Mouse (Mus musculus): ENCODE results near the gene Galnt4. TPM values are rescaled to one million over a fixed set of nuclear protein-coding genes. Genes with fewer than 3 reads are reported as not detected.

Galnt4 gene
- total RNA-seq (2021): 1 to 10 TPM; 4.9 to 6.1 TPM

GRCm38 (mm10) chr10:99107964-99108363, at the start of gene Galnt4:
Galnt4 (plus strand) TSS chr10:99108159.
- intact Hi-C loops (cut with DNase I): loop anchor here (5.0 kb wide), 1 partner anchor 44 kb away; no protein-coding TSS in a partner anchor

GRCm38 (mm10) chr10:99060588-99060987, 47.4 kb upstream of the Galnt4 start:
- no peak for DNase-seq
- intact Hi-C loops (cut with DNase I): no loop called here

More at GRCm38 (mm10) chr10:99107964-99108363, at the start of gene Galnt4:
- peak; percentile 88 to 90 for DNase-seq

DNA sequence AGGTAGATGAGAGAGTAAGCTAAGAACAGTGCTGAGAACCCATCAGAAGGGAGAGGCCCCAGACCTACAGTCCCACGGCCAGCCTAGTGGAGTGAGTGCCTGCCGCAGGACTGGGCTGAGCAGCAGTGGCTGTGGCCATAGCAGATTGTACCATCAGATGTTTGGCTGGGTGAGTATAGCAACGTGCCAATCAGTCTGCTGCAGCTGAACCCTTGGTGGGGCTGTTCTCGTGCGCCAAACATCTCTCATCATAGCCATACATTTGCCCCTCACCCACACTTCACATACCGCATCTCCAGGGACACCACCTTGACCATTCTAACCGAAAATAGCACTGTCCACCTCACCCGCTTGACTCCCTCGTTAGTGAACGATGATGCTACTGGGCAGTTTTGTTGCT, 46.5 kb upstream of the Galnt4 start:
- DNase-seq: no peak
- intact Hi-C loops (cut with DNase I): no loop called here

DNA sequence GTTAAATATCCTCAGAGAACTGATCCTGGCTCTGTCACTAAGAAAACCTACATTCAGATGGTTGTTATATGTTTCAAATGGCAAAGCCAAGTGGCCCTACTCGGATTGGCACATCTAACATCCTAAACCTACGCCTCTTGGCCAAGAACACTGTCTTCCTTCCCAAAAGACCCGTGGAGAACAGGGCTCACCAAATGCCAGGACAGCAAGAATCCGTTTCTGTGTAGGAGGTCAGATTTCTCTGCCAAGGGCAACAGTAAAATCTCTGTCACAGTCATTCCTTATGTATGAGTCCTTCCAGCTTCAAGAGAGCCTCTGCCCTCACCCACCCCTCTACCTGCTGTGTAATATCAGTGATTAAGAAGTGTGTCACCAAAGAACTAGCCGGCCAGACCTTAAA, 45.4 kb upstream of the Galnt4 start:
- no peak for DNase-seq
- intact Hi-C loops (cut with DNase I): no loop called here

DNA sequence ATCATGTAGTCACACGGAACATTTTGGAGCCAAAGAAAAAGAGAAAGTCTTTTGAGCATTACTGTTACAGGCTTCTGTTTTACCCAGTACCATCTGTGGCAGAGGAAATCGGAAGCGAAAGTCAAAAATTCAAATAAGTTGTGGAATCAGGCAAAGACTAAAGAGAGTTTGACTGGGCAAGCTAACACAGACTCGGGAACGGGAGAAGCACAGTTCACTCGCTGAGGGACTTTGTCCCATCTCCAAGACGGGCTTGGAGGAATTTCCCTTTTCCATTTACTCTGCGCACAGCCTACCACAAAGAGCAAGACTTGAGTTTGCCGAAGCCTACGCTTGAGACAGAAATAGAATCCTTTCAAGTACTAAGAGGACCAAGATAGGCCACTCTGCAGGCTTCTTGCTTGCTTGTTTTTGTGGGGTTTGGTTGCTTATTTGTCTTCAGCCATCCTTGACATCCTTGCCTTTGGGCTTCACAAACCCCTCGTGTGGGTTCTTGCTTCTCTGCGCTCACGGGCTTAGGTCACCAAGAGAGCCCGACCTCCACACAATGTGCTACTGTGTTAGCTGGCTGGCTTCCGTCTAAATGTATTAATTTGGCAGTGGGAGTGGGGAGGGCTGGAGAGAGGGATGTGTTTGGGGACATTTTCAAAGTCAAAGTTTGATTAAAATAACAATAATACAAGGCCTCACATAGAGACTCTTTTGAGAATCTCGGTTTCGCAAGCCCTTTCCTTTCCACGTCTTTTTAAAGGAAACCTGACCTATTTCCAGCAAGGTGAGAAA, 31.7 kb upstream of the Galnt4 start:
- no peak for DNase-seq
- intact Hi-C loops (cut with DNase I): no loop called here

- no peak for DNase-seq
- intact Hi-C loops (cut with DNase I): no loop called here
Measured at GRCm38 (mm10) chr10:99078621-99079020, 29.3 kb upstream of the Galnt4 start.

DNA sequence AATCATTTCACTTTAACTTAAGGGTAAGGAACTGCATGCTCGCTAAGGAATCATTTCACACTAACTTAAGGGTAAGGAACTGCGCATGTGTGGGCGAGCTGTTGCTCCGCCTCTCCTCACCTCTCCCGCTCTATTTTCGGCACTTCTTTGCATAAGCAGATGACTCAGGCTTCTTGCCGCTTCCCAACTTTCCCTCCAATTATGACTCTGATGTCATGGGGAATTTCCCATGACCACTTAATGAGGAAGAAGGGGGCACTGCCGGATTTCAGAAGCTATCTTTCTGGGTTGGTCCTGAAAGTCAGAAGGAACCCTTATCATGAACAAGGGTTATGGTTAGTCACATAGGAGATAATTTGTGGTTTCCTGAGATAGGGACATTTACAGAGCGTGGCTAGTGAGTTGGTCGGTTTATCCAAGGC, 26.4 kb upstream of the Galnt4 start:
- intact Hi-C loops (cut with DNase I): loop anchor here (10.0 kb wide), 2 partner anchors 367 to 1707 kb away; no protein-coding TSS in a partner anchor
- no peak for DNase-seq

GRCm38 (mm10) chr10:99083431-99084003, 24.4 kb upstream of the Galnt4 start:
- intact Hi-C loops (cut with DNase I): loop anchor here (2.0 to 10.0 kb wide), 4 partner anchors 169 to 1709 kb away; partner anchors contain the start of gene Atp2b1
- peak; percentile 49 to 50 for DNase-seq

DNA sequence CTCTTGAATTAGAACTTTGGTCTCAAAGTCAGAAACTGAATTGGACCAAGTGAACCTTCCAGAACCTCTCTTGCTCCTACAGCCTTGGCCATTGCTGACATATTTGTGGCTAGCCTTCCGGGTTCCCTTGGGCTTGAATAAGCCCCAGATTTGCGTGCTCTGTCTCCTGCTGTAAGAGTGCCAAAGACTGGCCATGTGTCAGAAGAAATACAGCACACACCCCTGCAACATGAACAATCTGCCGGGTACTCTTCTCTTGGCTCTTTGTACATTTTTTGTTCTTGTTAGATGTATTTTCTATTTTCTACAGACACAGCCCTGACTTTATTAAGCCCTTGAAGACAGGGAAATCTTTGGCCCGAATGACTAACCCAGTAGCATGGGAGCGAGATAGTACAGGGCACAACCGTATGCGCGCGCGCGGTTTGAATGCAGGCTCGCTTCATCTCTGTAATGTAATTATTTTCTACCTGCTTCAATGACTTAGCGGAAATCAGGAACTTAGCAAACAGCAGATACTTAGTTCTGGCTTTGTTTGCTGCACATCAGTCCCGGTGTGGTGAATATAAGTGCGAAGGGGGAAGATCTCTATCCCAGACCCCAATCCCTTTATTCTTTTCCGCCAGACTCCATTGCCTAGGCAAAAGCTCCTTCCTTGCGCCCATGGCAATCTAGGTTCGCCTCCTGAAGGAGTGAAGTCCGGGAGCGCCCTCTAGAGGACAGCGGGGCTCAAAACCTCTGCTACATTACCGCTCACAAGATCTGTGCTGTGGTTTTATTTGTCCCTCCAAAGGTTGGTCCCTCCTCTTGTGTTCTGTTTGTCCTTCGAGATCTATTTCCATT, 23.3 kb upstream of the Galnt4 start:
- DNase-seq: peak; percentile 87 to 93
- intact Hi-C loops (cut with DNase I): loop anchor here (1.0 to 10.0 kb wide), 6 partner anchors 170 to 1710 kb away; partner anchors contain the start of gene Atp2b1

- intact Hi-C loops (cut with DNase I): loop anchor here (1.0 to 10.0 kb wide), 6 partner anchors 170 to 1710 kb away; partner anchors contain the start of gene Atp2b1
- DNase-seq: no peak
Measured at GRCm38 (mm10) chr10:99085240-99085587, 22.7 kb upstream of the Galnt4 start.

DNA sequence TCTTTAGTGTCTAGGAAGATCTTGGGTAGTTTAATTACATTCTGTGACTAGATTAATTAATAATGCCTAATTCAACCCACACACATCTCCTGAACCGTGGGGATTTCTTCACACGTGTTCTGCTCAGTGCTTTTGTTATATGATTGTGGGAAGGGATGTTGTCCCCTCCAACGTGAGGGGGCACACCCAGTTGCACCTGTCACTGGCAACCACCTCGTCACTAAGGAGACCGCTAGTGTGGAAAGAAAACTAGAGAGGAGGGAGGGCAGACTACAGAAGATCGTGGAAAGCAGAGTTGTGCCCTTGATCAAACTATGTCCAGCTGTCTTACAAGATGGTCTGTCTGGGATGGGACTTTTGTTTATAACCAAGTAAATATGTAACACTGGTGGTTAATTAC, 21.9 kb upstream of the Galnt4 start:
- DNase-seq: no peak
- intact Hi-C loops (cut with DNase I): loop anchor here (5.0 to 10.0 kb wide), 3 partner anchors 371 to 1711 kb away; no protein-coding TSS in a partner anchor

- intact Hi-C loops (cut with DNase I): loop anchor here (5.0 to 10.0 kb wide), 3 partner anchors 375 to 1715 kb away; no protein-coding TSS in a partner anchor
Measured at GRCm38 (mm10) chr10:99089906-99090305, 18.1 kb upstream of the Galnt4 start.

DNA sequence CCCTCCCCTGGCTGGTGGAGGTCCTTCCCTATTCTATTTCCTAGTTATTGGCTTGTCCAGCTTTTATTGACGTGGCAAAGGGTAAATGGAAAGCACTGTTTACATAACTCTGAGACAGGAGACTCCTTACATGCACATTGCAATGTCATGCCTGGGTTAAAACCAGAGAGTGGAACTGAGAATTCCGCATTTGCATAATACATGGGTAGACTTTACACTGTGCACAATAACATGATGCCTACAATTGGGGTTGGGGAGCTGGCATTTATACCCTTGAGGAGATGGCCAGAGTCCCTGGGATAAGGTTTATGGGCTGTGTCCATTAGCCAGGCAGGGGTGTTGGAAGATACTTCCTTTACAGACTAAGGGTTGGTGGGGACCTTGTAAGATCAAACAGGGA, 14.6 kb upstream of the Galnt4 start:
- intact Hi-C loops (cut with DNase I): no loop called here
- DNase-seq: no peak

More at GRCm38 (mm10) chr10:99089906-99090305, 18.1 kb upstream of the Galnt4 start:
- no peak for DNase-seq

DNA sequence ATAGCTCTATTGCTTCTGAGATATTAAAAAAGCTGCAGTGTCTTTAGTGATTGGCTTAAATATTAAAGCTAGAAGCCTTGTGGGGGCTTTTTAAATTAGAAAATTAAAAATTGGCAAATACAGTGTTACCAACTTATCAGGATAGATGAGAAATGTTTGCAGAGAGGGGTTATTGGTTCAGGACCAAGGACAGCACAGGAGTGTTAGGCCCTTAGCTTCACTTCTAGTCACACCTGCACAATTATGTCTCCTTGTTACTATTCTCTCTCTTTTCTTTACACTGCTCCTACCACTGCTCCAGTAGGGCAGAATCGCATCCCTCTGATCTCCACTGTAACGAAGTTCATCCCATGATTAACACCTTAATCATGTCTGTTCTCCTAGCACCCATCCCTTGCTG, 12.8 kb upstream of the Galnt4 start:
- no peak for DNase-seq
- intact Hi-C loops (cut with DNase I): no loop called here

GRCm38 (mm10) chr10:99097374-99097773, 10.6 kb upstream of the Galnt4 start:
- DNase-seq: peak; percentile 42 to 72
- intact Hi-C loops (cut with DNase I): no loop called here

GRCm38 (mm10) chr10:99105522-99105921, 2.4 kb upstream of the Galnt4 start:
- intact Hi-C loops (cut with DNase I): loop anchor here (5.0 kb wide), 1 partner anchor 47 kb away; no protein-coding TSS in a partner anchor
- no peak for DNase-seq

DNA sequence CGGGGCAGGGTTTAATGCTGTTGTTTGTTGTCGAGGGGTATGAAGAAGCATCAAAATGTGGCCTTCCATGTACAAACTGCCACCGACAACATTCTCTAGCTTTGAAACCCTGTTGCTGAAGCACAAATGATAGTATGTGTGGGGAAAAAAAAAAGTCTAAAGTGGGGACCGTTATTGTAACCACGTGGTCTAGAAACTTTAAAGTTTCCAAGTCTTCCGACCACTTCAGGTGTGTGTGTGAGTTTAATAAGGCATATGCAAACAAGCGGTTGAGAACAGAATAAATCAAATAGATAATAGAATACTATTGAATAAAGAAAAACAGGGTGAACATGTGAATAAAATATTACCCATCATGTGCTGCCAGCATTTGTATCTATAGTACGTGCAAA, 1.7 kb upstream of the Galnt4 start:
- intact Hi-C loops (cut with DNase I): loop anchor here (5.0 kb wide), 1 partner anchor 46 kb away; no protein-coding TSS in a partner anchor
- no peak for DNase-seq

DNA sequence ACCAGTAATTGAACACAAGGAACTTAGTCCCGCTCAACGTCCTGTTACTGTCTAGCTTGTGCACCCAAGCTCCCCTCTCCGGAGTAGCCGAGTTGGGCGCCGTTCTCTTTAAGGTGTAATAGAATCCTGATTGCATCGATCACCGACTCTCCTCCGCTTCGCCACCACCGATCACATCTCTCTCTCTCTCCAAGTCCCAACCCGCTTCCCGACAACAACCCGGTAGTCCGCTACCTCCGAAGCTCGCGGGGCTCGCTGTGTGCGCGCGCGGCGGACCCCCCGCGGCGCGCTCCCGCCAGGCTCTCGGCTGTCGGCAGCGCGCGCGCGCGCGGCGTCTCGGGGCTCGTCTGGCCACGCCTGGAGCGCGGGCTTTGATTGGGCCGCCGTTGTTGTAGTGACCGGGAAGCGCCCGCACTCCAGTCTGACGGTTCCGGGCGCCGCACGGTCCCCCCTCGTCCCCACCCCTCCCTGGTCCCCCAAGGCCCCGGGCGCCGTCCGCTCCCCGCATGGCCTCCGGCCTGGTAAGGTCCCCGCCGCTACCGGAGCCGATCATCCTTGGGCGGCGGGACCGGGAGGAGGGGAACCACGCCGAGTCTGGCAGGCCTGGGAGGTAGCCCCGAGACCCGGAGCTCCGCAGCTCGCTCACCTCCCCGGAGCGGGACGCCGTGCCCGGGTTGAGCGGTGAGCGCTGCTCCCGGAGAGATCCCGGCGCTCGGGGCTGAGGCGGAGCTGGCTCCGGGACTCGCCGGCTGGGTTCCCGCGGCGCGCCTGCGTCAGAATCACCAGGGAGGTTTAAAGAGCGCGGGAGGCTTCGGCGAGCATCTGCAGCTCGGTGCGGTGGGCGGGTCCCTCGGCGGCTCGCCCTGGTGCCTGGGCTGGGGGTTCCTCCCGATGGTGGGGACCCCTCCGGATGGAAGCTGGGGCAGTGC, 992 bp upstream of the Galnt4 start, which contains the start of gene Poc1b:
Gene Poc1b (plus strand): TSS at position 334 of the 929 bp plus-strand sequence.
- intact Hi-C loops (cut with DNase I): loop anchor here (5.0 kb wide), 1 partner anchor 45 kb away; no protein-coding TSS in a partner anchor
- peak; percentile 90 for DNase-seq

DNA sequence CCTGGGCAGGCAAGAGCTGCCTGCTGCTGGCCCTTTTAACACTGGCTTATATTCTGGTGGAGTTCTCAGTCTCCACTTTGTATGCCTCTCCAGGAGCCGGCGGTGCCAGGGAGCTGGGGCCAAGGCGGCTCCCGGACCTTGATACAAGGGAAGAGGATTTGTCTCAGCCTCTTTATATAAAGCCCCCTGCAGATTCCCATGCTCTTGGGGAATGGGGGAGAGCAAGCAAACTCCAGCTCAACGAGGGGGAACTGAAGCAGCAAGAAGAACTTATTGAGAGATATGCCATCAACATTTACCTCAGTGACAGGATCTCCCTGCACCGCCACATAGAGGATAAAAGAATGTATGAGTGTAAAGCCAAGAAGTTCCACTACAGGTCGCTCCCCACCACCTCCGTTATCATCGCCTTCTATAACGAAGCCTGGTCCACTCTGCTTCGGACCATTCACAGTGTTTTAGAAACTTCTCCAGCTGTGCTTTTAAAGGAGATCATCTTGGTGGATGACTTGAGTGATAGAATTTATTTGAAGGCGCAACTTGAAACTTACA, 548 bp downstream of the Galnt4 start:
- no peak for DNase-seq
- intact Hi-C loops (cut with DNase I): loop anchor here (5.0 kb wide), 1 partner anchor 44 kb away; no protein-coding TSS in a partner anchor
